Mouse (Mus musculus): ENCODE measurements around the gene Pgm2.

Pgm2 gene

DNA sequence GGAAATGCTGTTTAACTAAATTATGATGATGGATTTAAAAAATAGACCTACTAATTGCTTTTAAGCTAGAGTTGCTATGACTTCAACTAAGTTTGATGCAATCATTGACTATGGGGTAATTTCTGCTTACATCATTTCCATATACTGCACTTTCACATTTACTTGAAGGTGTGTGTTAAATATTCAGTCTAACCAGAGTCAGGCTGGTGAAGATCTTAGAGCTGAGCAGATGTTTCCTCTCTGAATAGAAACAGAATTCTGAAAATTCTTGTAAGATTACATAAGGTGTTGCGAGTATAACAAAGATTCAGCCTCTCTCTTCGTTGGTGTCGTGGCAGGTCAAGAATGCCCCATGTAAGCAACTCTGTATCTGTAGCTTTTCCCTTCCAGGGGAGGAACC lies 18.3 kb upstream of the Pgm2 start:
- ATAC-seq (ENCODE audit: insufficient number of reproducible peaks, low FRiP score, low TSS enrichment): no peak

DNA sequence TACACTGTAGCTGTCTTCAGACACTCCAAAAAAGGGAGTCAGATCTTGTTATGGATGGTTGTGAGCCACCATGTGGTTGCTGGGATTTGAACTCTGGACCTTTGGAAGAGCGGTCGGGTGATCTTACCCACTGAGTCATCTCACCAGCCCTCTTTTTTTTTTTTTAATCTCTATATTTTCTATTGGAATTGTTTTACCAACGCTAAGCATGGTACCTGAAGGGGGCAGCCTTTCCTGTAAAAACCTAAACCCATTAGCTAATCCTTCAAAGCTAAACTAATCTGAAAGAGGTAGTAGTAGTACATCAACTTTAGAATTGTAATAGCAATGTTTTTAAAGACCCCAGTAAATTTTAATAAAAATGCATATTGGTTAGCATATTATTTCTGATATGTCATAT lies 17.2 kb upstream of the Pgm2 start:
- no peak for ATAC-seq (ENCODE audit: insufficient number of reproducible peaks, low FRiP score, low TSS enrichment)

DNA sequence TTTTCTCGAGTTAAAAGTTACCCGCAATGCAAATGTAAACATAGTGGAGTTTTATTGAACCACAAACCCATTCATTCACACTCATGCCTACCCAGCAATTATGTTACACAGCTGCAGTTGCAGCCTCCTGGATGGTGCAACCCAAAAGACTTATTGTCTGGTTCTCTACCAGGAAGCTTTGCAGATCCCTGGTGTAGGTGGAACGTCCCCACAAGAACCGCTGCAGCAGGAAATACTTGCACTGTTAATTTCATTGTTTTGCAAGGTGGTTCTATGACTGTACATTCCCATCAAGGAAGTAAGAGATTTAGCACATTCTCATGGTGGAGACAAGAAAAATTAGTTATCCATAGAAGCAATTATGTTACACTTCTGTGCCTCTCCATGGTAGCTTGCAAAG lies 15.4 kb upstream of the Pgm2 start:
- ATAC-seq (ENCODE audit: insufficient number of reproducible peaks, low FRiP score, low TSS enrichment): no peak

DNA sequence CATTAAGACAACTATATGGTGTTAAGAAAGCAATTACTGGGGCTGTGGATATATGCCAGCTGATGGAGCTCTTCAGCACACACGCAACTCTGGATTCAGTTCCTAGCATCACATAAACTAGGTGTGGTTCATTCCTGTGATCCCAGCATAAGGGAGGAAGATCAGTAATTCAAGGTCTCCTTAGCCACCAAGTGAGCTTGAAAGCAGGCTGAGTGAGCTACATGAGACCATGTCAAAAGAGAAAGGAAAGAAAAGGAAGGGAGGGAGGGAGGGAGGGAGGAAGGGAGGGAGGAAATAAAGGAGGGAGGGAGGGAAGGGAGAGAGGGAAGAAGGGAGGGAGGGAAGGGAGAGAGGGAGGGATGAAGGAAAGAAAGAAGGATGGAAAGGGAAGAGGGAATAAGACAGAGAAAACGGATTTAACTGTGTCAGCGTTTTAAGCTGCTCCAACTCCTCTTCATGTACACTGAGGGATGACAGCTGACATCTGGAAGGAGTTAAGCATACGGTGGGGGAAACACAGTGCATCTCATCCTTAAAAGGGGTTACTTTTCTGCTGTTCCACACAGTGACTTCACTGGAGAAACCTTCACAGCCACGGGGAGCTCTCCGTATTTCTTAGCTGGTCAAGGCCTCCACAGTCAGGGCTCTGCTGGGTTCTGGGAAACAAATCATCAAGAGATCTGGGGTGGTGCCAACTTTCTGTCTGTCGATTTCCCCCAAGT lies 13.8 kb upstream of the Pgm2 start:
- no peak for ATAC-seq (ENCODE audit: insufficient number of reproducible peaks, low FRiP score, low TSS enrichment)

DNA sequence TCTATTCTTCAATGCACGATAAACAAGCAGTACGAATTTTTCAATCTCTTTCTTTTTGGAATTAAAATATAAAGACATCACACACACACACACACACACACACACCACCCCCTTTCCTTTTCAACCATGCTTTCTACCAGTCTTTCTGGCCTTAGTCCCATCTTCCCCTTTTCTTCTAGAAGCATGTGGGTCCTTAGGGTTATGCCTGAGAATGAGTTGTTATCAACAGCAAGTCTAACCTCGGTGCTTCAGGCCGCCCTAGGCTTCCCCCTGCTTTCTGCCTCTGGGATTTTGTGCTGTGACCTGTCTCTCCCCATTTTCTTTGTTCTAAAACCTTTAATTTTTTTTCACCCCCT lies 13.3 kb upstream of the Pgm2 start:
- no peak for ATAC-seq (ENCODE audit: insufficient number of reproducible peaks, low FRiP score, low TSS enrichment)

DNA sequence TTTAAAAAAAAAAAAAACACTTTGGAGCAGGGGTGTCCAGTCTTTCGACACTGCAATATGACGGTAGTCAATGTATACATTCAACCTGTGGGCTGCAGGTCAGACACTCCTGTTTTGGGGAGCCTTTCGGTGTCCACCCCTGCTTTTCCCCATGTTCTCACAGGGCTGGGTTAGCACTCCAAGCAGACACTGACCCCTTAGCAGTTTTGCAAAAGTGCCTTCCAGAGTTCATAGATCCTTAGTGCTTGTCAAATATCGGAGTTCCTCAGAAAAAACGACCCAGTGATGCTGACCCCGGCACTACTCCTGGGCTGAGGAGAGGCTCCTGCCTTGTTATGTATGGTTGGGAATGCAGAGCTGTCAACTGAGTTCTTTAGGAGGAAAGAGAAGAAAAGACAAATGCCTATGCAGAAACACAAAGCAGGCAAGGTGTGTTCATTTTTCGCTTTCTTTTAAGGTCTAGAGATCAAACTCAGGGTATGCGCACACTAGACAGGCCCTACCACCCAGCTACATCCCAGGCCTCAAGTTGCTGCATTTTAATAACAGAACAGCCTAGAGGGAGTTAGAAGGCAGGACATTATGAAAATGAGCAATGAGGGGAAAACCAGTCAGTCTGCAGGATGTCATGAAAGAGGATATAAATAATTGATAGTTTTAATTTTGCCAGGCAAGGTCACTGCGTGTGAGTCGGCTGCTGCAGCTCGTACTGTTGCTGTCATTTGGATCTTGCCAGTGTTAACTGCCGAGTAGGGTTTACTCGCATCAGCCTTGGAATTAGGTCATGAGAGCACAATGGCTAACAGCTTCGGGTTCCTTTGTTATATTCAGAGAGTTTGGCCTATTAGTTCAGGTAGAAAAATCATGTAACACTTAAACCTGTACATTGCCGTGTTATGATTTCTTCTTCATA lies 9.0 kb upstream of the Pgm2 start:
- no peak for ATAC-seq (ENCODE audit: insufficient number of reproducible peaks, low FRiP score, low TSS enrichment)

DNA sequence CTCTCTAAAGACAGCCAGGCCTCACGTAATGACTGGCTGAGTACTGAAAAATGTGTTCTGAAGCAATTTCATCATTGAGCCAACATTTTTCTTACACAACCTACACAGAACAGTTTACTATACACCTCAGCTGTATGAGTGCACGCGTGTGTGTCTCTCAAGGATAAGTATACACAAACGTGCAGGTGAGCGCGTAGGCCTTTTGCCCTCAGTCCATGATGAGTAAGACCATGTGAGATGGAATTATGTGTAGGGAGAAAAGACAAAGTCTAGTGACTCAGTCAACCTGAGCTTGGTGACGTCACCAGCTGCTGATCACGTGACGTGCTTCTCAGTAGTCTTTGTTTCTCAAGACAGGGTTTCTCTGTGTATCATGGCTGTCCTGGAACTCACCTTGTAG lies 7.3 kb upstream of the Pgm2 start:
- no peak for ATAC-seq (ENCODE audit: insufficient number of reproducible peaks, low FRiP score, low TSS enrichment)

DNA sequence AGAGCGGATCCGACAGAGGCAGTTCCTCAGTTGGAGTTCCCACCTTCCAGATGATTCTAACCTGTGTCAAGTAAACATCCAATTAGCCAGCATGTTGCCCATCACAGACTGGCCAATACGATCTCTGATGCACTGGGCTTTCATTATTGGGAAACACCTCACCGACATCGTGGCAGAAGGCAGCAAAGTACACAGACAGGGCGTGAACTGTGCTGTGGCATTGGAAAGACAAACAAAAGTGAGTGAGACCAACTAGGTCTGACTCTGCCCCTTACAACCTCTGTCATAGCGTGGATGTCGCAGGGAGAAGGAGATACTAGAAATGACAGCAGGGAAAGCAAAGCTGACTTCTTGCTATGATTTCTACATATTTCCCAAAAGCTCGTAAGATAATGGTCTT lies 4.0 kb upstream of the Pgm2 start:
- ATAC-seq (ENCODE audit: insufficient number of reproducible peaks, low FRiP score, low TSS enrichment): no peak

DNA sequence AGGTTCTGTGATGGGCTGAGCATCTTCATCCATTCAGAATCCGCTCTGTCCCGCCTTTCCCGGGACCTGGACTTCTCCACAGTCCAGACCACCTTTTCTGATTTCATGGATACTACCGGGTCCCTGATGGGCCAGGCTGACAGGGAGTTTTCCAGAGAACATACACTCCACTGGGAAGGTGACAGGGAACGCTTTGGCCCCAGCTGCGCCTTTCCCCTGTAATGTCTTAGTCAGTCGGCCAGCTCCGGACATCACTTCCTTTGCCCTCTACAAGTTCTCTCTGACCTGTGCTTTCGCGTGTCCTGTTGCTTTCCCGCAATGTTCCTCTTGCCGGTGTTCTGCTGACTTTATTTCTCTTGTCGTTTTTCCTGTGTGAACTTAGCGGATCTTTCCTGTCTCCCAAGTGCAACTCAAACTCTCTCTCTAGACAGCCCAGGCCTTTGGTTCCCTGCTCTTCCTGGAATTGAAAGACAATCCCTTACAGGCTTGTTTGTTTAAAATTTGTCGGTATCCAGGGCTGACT lies 660 bp downstream of the Pgm2 start:
- ATAC-seq (ENCODE audit: insufficient number of reproducible peaks, low FRiP score, low TSS enrichment): peak; percentile 20

DNA sequence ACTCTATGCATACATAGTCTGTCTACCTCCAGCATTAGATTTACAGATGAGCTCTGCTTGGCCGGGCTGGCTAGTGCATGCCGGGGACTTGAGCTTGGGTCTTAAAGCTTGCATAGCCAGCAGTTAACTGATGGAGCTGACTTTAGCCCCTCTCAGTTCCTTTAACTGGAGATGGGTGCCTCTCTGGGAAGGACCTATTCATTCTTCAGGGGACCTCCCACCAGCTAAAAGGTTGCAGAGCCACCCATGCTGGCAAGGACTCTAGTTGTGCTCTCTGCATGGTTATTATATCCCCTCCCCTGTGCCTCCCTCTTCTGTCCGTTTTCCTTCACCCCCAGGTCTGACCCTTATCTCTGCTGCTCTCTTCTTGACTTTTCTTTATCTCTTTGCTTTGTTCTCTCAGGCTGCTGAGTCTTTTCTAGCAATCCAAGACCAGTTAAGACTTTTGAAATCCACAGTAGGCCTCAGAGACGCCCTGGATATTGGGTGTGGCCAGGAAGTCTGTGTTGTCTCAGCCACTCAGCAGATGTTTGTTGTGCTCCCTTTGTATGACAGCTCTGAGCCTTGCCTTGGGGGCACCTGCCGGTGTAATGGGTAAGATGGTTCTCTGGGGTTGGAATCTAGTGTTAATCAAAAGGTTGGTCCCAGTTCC lies 2.7 kb downstream of the Pgm2 start:
- ATAC-seq (ENCODE audit: insufficient number of reproducible peaks, low FRiP score, low TSS enrichment): no peak

DNA sequence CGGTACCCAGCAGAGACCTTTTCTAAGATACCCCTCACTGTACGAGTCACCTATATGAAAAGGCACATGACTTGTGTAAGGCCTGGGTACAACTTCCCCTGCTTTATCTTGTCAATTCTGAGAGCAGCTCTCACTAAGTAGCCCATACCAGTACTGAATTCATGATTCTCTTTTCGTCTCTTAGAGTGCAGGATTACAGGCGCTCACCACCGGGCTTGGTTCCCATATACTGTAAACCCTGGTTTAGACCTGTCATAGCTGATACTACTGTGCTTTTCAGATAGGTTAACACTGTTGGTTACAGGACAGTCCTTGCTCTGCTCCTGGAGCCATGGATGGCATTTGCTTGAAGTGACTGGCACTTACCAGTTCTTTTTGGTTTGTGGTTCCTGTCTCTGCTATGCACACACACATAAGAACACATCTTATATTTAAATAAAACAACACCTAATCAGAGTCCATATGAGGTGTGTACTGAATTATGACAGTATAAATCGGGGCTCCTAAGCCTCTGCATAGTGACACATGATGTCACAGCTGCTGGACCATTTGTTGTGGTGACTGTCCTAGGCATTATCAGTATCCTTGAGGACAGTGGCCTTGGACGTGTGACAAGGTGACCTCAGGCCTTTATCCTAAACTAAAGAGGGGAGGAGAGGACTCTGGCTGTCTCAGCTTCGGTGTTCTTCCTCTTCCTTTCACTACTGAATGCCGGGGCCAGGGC lies 9.4 kb downstream of the Pgm2 start:
- ATAC-seq (ENCODE audit: insufficient number of reproducible peaks, low FRiP score, low TSS enrichment): no peak

DNA sequence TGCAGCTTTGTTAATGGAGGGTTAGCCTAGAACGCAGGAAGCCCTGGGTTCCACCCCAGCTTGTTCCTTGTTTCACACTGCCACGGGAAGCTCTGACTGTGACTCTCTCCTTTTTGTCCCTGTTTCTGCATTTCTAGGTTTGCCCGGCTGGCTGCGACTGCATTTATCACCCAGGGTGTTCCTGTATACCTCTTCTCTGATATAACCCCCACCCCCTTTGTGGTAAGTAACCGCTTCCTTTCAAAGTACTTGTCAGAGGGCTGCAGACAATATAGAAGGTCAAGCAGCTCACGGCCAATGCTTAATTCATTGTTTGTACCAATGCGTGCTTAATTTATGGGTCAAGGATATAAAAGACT lies 9.9 kb downstream of the Pgm2 start:
- ATAC-seq (ENCODE audit: insufficient number of reproducible peaks, low FRiP score, low TSS enrichment): no peak

DNA sequence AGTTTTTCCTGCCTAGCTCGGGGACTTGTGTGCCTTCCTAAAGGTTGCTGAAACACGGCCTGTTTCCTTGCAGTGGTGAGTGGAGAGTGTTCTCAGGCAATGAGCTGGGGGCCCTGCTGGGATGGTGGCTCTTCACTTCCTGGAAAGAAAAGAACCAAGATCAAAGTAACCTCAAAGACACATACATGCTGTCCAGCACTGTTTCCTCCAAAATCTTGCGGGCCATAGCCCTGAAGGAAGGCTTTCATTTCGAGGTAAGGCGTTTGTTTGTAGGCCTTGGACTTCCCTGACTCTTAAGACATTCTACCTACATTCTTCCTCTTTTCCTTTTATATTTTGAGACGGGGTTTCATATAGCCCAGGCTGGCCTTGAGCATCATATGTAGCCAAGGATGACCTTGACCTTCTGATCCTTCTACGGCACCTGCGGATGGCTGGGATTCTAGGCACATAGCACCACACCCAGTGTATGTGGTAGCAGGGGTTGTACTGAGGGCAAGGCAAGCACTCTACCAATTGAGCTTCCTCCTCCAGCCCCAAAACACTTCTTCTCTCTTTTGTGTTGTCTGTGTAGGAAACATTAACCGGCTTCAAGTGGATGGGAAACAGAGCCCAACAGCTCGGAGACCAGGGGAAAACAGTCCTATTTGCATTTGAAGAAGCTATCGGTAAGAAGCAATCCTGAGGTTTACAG lies 15.0 kb downstream of the Pgm2 start:
- ATAC-seq (ENCODE audit: insufficient number of reproducible peaks, low FRiP score, low TSS enrichment): no peak

DNA sequence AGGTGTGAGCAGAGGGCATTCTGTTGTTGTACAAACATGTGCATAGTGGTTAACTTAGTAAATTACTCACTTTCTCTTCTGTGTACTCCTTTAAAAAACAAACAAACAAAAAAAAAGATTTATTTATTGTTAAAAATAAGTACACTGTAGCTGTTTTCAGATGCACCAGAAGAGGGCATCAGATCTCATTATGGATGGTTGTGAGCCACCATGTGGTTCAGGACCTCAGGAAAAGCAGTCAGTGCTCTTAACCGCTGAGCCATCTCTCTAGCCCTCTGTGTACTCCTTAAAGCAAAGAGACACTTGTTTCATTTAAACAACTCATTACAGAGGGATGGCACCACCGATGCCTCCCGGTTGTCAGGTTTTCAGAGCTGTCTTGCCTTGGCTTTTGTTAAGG lies 16.5 kb downstream of the Pgm2 start:
- ATAC-seq (ENCODE audit: insufficient number of reproducible peaks, low FRiP score, low TSS enrichment): no peak

DNA sequence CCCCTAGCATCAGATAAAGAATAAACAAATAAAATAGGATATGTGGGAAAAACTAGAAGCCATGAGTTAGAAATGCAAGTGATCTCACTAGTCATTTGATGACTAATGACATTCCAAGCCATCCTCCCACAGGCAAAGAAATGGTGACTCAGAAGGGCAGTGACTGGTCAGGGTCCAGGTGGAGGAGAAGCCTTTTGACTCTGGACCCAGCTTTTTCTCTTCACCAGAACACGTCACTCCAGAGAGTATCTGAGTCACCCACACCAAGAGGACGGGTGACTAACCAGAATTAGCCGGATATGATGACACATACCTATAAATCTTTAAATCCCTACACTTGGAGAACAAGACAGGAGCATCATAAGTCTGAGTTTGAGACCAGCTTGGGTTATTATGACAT lies 19.6 kb downstream of the Pgm2 start:
- ATAC-seq (ENCODE audit: insufficient number of reproducible peaks, low FRiP score, low TSS enrichment): no peak

DNA sequence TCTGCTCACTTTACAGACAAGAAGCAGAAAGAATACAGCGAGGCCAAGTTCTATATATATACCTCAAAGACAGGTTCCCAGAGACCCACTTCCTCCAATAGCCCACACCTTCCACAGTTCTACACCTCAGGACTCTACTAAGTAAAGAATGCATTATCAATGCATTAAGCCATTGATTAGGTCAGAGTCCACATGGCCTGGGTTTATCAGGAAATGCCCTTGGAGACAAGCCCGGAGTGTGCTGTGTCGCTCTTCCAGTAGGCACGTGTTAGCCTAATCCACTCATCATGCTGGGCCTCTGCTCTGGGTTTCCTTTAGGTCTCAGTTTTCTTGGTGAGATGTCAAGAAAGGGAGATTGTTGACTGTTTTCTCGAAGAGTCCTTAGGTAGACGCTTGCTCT lies 21.5 kb downstream of the Pgm2 start:
- no peak for ATAC-seq (ENCODE audit: insufficient number of reproducible peaks, low FRiP score, low TSS enrichment)

DNA sequence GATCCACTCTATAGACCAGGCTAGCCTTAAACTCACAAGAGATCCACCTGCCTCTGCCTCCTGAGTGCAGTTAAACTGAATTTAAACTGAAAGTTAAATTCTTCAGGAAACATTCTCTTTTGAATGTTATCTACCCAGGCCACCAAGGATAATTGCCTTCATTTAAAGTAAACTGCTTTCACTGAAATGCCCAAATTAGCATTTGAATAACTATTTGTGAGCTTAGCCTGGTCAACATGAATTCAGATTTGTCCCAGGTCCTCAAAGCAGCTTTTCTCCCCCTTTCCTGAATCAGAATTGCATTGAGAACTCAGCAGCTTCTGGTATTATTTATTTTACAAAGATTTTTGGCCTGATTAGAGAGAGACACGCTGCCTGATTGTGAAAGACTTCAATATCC lies 24.4 kb downstream of the Pgm2 start:
- ATAC-seq (ENCODE audit: insufficient number of reproducible peaks, low FRiP score, low TSS enrichment): no peak

DNA sequence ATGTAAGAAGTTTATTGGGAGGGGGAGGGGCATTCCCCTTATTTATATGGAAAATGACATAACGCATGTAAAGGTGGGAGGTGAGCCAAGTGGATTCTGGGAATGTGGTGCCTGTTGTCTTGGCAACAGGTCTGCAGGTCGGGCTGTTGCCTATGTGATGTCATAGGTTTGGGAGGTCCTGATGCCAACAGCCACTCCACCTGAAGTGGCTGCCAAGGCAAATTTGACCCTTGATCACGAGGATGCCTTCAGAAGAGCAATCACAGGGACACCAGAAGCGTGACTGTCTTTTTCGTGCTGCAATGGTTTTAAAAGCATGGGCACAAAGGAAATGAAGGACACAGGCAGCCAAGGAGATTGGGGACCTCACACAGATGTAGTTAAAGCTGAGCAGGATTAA lies 33.0 kb downstream of the Pgm2 start:
- no peak for ATAC-seq (ENCODE audit: insufficient number of reproducible peaks, low FRiP score, low TSS enrichment)

DNA sequence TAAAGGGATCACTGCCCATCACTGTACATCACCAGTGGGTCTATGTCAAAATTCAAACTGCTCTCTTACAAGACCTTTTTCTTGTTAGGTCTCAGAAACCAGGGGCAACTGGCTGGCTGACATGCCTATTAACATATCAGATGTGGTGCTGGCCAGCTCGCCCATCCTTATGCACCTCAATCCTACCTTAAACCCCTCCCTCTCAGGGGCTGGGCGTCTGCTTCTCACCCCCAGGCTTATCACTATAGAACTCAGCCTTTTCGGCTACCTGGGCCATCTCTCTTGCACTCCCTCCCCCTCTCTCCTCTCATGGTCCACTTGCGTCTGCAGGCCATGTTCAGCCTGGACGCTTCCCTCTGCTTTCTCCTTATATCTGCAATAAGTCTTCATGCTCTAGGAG lies 38.8 kb downstream of the Pgm2 start:
- ATAC-seq (ENCODE audit: insufficient number of reproducible peaks, low FRiP score, low TSS enrichment): no peak

DNA sequence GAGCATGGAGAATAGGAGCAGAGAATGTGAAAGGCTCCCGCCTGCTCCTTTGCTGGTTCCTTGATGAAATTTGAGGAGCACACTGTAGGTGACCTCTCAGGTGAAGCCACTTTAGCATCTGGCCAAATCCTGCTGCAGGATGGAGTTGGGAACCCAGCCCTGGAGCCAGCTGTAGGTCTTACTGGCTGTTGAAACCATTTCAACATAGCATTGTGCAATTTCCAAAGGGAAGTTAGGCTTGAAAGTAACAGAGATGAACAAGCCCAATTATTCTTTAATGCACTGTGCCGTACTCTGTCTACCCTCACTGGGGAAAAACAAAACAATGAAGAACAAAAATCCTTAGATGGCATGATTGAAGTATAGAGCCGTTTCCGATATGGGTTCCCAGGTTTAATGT lies 41.2 kb downstream of the Pgm2 start:
- no peak for ATAC-seq (ENCODE audit: insufficient number of reproducible peaks, low FRiP score, low TSS enrichment)

All from cerebellum, adult (tissue).